In the genomic region with DNA sequence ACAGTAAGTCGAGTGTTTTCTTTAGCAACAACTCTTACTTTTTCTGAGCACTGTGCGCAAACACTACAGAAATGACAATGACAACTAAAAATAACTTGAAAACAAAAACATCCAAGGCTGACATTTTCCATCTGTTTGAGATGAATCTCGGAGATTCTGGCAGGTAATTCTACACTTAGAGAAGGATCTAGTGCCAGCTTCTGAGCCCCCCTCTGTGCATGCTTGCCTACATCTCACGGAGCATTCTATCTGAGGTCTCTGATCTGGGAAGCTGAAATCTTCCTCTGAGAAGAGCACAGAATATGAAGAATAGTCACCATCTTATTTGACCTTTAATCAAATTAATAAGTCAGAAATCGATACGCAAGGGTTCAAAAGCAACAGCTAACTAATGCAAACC, we compare ENCODE assay signal across 16 mouse cellular contexts. TPM values are rescaled to one million over a fixed set of nuclear protein-coding genes. Genes with fewer than 3 reads are reported as not detected.
"Had no signal": no experiment of that assay in that cellular context is flagged by ENCODE, and none has a peak within 500 bp of the region (broad histone marks: within the 10 kb centered on the region; RNA-seq: fewer than 3 reads in every experiment).

No protein-coding gene starts in this region.

- H3K27ac ChIP-seq: layer of hippocampus, adult 2 months; limb, embryonic 13.5 days; liver, embryonic 14.5 days; midbrain, embryonic 10.5 days had no signal

- H3K36me3 ChIP-seq: limb, embryonic 13.5 days; midbrain, embryonic 10.5 days had no signal

- H3K4me1 ChIP-seq: limb, embryonic 13.5 days had no signal

- H3K9ac ChIP-seq: limb, embryonic 13.5 days; liver, embryonic 14.5 days had no signal

- DNase-seq: kidney, postnatal 10 days; kidney, postnatal 4 days; left cerebral cortex, postnatal 4 days; lung, adult 18-20 months; lung, postnatal 4 days; midbrain, embryonic 14.5 days; right cerebral cortex, postnatal 14 days; thymus, postnatal 4 days had no signal

- H3K27me3 ChIP-seq: limb, embryonic 13.5 days had no signal

- H3K4me3 ChIP-seq: layer of hippocampus, adult 2 months; limb, embryonic 13.5 days; midbrain, embryonic 10.5 days; myocyte had no signal

RNA-seq across cellular contexts. Expression of gene Rbm8a2, which starts 55.8 kb away (rescaled TPM):
- total RNA-seq: layer of hippocampus, adult 2 months; layer of hippocampus, postnatal 10 days; liver, adult 2 months; neutrophil, adult 5-6 weeks had no signal
- polyA plus RNA-seq: liver, adult 2 months had no signal
